In genomic region chr3:36209776-36210555, GRCm38 (mm10) we compare ENCODE assay signal across 9 mouse cellular contexts. TPM values are rescaled to one million over a fixed set of nuclear protein-coding genes. Genes with fewer than 3 reads are reported as not detected.
DNase-seq lines count a peak whose midpoint lies in the region; ATAC-seq and TF ChIP-seq lines count a peak whose summit lies in the region.
"Had no signal": no experiment of that assay in that cellular context is flagged by ENCODE, and none has a peak within 500 bp of the region (broad histone marks: within the 10 kb centered on the region; RNA-seq: fewer than 3 reads in every experiment).

No protein-coding gene starts in this region.

- TF ChIP-seq CTCF in hindbrain, postnatal 0 days (IDR thresholded peaks at IDR 0.05; ENCODE audit: low read depth), result peak; percentile 72
- TF ChIP-seq CTCF in liver, postnatal 0 days (IDR thresholded peaks at IDR 0.05; ENCODE audit: low read depth), result peak; percentile 63

- no peak overlapping the region for H3K9ac ChIP-seq in kidney, embryonic 16.5 days (replicated peaks; ENCODE audit: low read length)
- H3K9ac ChIP-seq in hindbrain, postnatal 0 days (replicated peaks; ENCODE audit: low read length), result no peak overlapping the region
- H3K9ac ChIP-seq in liver, postnatal 0 days (replicated peaks), result no peak overlapping the region

- H3K4me1 ChIP-seq in kidney, embryonic 16.5 days (ENCODE audit: insufficient read depth, low read length), result 0 out of 2 replicates have a peak, but pooled peaks cover 6% of the 10 kb centered on the region
- H3K4me1 ChIP-seq in hindbrain, postnatal 0 days (ENCODE audit: insufficient read depth, low read length), result no peaks in the 10 kb centered on the region
- H3K4me1 ChIP-seq in liver, postnatal 0 days (ENCODE audit: insufficient read depth), result no peaks in the 10 kb centered on the region

- no peak for ATAC-seq in kidney, embryonic 16.5 days (ENCODE audit: low FRiP score, low TSS enrichment)
- peak; percentile 76 for ATAC-seq in hindbrain, postnatal 0 days
- no peak for ATAC-seq in liver, postnatal 0 days

- no peaks in the 10 kb centered on the region for H3K9me3 ChIP-seq in kidney, embryonic 16.5 days (ENCODE audit: low read length)
- H3K9me3 ChIP-seq in hindbrain, postnatal 0 days (ENCODE audit: low read length), result no peaks in the 10 kb centered on the region
- no peaks in the 10 kb centered on the region for H3K9me3 ChIP-seq in liver, postnatal 0 days (ENCODE audit: low read length)

- H3K4me2 ChIP-seq in kidney, embryonic 16.5 days (replicated peaks; ENCODE audit: low read depth, low read length), result no peak overlapping the region
- H3K4me2 ChIP-seq in hindbrain, postnatal 0 days (ENCODE audit: low read depth, low read length), result no peak overlapping the region
- H3K4me2 ChIP-seq in liver, postnatal 0 days (ENCODE audit: low read depth, low read length), result no peak overlapping the region

- peak; percentile 48 for DNase-seq in kidney, adult 18-20 months
- peak; percentile 46 for DNase-seq in ZHBTc4 (ENCODE audit: low read depth, low spot score)
- DNase-seq in embryo, embryonic 11.5 days (ENCODE audit: low read depth, low spot score), result peak; percentile 41
- peak; percentile 84 for DNase-seq in hindbrain, postnatal 0 days (ENCODE audit: low spot score)
- DNase-seq in liver, postnatal 0 days, result peak; percentile 19
- DNase-seq in retina, postnatal 1 day, result peak; percentile 73
- no peak for DNase-seq in urinary bladder, adult 2 months (ENCODE audit: low spot score)

- no peak overlapping the region for H3K27ac ChIP-seq in kidney, embryonic 16.5 days (ENCODE audit: low read length)
- no peak overlapping the region for H3K27ac ChIP-seq in hindbrain, postnatal 0 days
- H3K27ac ChIP-seq in liver, postnatal 0 days (ENCODE audit: low read depth), result no peak overlapping the region

- WGBS in kidney, embryonic 16.5 days, result 54% methylated on average over 11 of the region's 11 CpGs
- 51% methylated on average over 11 of the region's 11 CpGs for WGBS in hindbrain, postnatal 0 days
- 59% methylated on average over 11 of the region's 11 CpGs for WGBS in liver, postnatal 0 days (ENCODE audit: insufficient replicate concordance)

- H3K4me3 ChIP-seq in kidney, embryonic 16.5 days (ENCODE audit: low read length), result no peak overlapping the region
- no peak overlapping the region for H3K4me3 ChIP-seq in hindbrain, postnatal 0 days (ENCODE audit: low read length)
- no peak overlapping the region for H3K4me3 ChIP-seq in liver, postnatal 0 days (ENCODE audit: low read depth, low read length)

- no peaks in the 10 kb centered on the region for H3K36me3 ChIP-seq in kidney, embryonic 16.5 days (ENCODE audit: insufficient read depth, low read length)
- no peaks in the 10 kb centered on the region for H3K36me3 ChIP-seq in hindbrain, postnatal 0 days (ENCODE audit: insufficient read depth, low read length)
- H3K36me3 ChIP-seq in liver, postnatal 0 days (replicated peaks; ENCODE audit: insufficient read depth, low read length), result no peaks in the 10 kb centered on the region

- TF ChIP-seq EP300 in liver, postnatal 0 days (IDR thresholded peaks at IDR 0.05; ENCODE audit: low read depth), result no peak

- no peaks in the 10 kb centered on the region for H3K27me3 ChIP-seq in kidney, embryonic 16.5 days (ENCODE audit: insufficient read depth, low read length)
- H3K27me3 ChIP-seq in hindbrain, postnatal 0 days (ENCODE audit: insufficient read depth, low read length), result no peaks in the 10 kb centered on the region
- no peaks in the 10 kb centered on the region for H3K27me3 ChIP-seq in liver, postnatal 0 days (ENCODE audit: insufficient read depth, low read length)

RNA-seq across cellular contexts. Expression of gene Qrfpr, which starts 12.1 kb away (rescaled TPM):
- not detected in 2 replicates for polyA plus RNA-seq in kidney, embryonic 16.5 days (2015; fragmentation: Nextera tagmentation; extraction: Ambion mirVana)
- 0.40 and 0.89 TPM in 2 replicates for total RNA-seq in hindbrain, postnatal 0 days (2014; rRNA removed)
- 1.3 and 1.8 TPM in 2 replicates for polyA plus RNA-seq in hindbrain, postnatal 0 days (2015; fragmentation: Nextera tagmentation; extraction: Ambion mirVana)
- not detected in 2 replicates for polyA plus RNA-seq in liver, postnatal 0 days (2015; fragmentation: Nextera tagmentation; extraction: Ambion mirVana)
- 0.50 and 0.62 TPM in 2 replicates for polyA plus RNA-seq in urinary bladder, adult 2 months (2012; rRNA removed)
- polyA plus RNA-seq: stomach, embryonic 16.5 days had no signal

RNA-seq across cellular contexts. Expression of gene D3Ertd254e, which starts 59.1 kb away (rescaled TPM):
- polyA plus RNA-seq in kidney, embryonic 16.5 days (2015; fragmentation: Nextera tagmentation; extraction: Ambion mirVana), result 8.2 and 9.6 TPM in 2 replicates
- total RNA-seq in hindbrain, postnatal 0 days (2014; rRNA removed), result 15.7 and 17.6 TPM in 2 replicates
- 11.2 and 12.5 TPM in 2 replicates for polyA plus RNA-seq in hindbrain, postnatal 0 days (2015; fragmentation: Nextera tagmentation; extraction: Ambion mirVana)
- 0.71 and 0.87 TPM in 2 replicates for polyA plus RNA-seq in liver, postnatal 0 days (2015; fragmentation: Nextera tagmentation; extraction: Ambion mirVana)
- polyA plus RNA-seq in urinary bladder, adult 2 months (2012; rRNA removed), result 2.6 and 3.7 TPM in 2 replicates
